Mouse (Mus musculus): ENCODE results near the gene Enpep. TPM values are rescaled to one million over a fixed set of nuclear protein-coding genes. Genes with fewer than 3 reads are reported as not detected.

Enpep gene
- polyA plus RNA-seq, 2 experiments from 2014 or later: 0.34 to 0.50 TPM

- ATAC-seq: no peak
Observed at GRCm38 (mm10) chr3:129311951-129312350, 20.6 kb downstream of the Enpep start.

GRCm38 (mm10) chr3:129309926-129310325 is 22.6 kb downstream of the Enpep start:
- ATAC-seq: no peak

GRCm38 (mm10) chr3:129308876-129309275 is 23.6 kb downstream of the Enpep start:
- peak; percentile 9 for ATAC-seq

- ATAC-seq: peak; percentile 86
Observed at GRCm38 (mm10) chr3:129308102-129308752, 24.3 kb downstream of the Enpep start.

- ATAC-seq: peak; percentile 64
Observed at GRCm38 (mm10) chr3:129303941-129304340, 28.6 kb downstream of the Enpep start.

GRCm38 (mm10) chr3:129299874-129300273 is 32.6 kb downstream of the Enpep start:
- peak; percentile 76 for ATAC-seq

- no peak for ATAC-seq
Observed at GRCm38 (mm10) chr3:129298606-129299005, 33.9 kb downstream of the Enpep start.

- no peak for ATAC-seq
Observed at GRCm38 (mm10) chr3:129296994-129297393, 35.5 kb downstream of the Enpep start.

- no peak for ATAC-seq
Observed at GRCm38 (mm10) chr3:129295883-129296282, 36.6 kb downstream of the Enpep start.

GRCm38 (mm10) chr3:129289536-129289935 is 43.0 kb downstream of the Enpep start:
- no peak for ATAC-seq

- no peak for ATAC-seq
Observed at GRCm38 (mm10) chr3:129287140-129287539, 45.4 kb downstream of the Enpep start.

GRCm38 (mm10) chr3:129286426-129286825 is 46.1 kb downstream of the Enpep start:
- no peak for ATAC-seq

- ATAC-seq: no peak
Observed at GRCm38 (mm10) chr3:129284326-129284725, 48.2 kb downstream of the Enpep start.

GRCm38 (mm10) chr3:129279441-129279840 is 53.1 kb downstream of the Enpep start:
- no peak for ATAC-seq

- no peak for ATAC-seq
Observed at GRCm38 (mm10) chr3:129273156-129273831, 59.2 kb downstream of the Enpep start.

- no peak for ATAC-seq
Observed at GRCm38 (mm10) chr3:129270044-129270443, 62.5 kb downstream of the Enpep start.

GRCm38 (mm10) chr3:129268886-129269683 is 63.4 kb downstream of the Enpep start:
- no peak for ATAC-seq

GRCm38 (mm10) chr3:129258497-129258896 is 74.0 kb downstream of the Enpep start:
- no peak for ATAC-seq

- ATAC-seq: no peak
Observed at GRCm38 (mm10) chr3:129256766-129257165, 75.8 kb downstream of the Enpep start.

- no peak for ATAC-seq
Observed at GRCm38 (mm10) chr3:129256283-129256682, 76.2 kb downstream of the Enpep start.

GRCm38 (mm10) chr3:129254246-129254645 is 78.3 kb downstream of the Enpep start:
- ATAC-seq: no peak

GRCm38 (mm10) chr3:129250997-129251396 is 81.5 kb downstream of the Enpep start:
- no peak for ATAC-seq

GRCm38 (mm10) chr3:129238664-129239258 is 93.8 kb downstream of the Enpep start:
- no peak for ATAC-seq
